Mouse (Mus musculus): ENCODE measurements at regions not wholly inside any gene's neighbourhood (a gene's known extent, or its start where the extent isn't known, plus 50 kb on each side); places are given as distances from the start of the nearest gene placed in this dataset.

GRCm38 (mm10) chr4:131538237-131538636 is 299.9 kb downstream of the Ptpru start:
- DNase-seq (ENCODE audit: low read depth in 2 of 2, low spot score in 2 of 2): no peak

- no peak for DNase-seq (ENCODE audit: low read depth in 2 of 2, low spot score in 2 of 2)
Measured at GRCm38 (mm10) chr4:131546422-131547200, 291.5 kb downstream of the Ptpru start.

- DNase-seq (ENCODE audit: low read depth in 2 of 2, low spot score in 2 of 2): no peak
Measured at GRCm38 (mm10) chr4:131549581-131549980, 288.5 kb downstream of the Ptpru start.

- no peak for DNase-seq (ENCODE audit: low read depth in 2 of 2, low spot score in 2 of 2)
Measured at GRCm38 (mm10) chr4:131558513-131558912, 279.6 kb downstream of the Ptpru start.

GRCm38 (mm10) chr4:131563851-131564250 is 274.2 kb downstream of the Ptpru start:
- no peak for DNase-seq (ENCODE audit: low read depth in 2 of 2, low spot score in 2 of 2)

GRCm38 (mm10) chr4:131565203-131565602 is 272.9 kb downstream of the Ptpru start:
- DNase-seq (ENCODE audit: low read depth in 2 of 2, low spot score in 2 of 2): no peak

GRCm38 (mm10) chr4:131567241-131567640 is 270.8 kb downstream of the Ptpru start:
- DNase-seq (ENCODE audit: low read depth in 2 of 2, low spot score in 2 of 2): no peak

- DNase-seq (ENCODE audit: low read depth in 2 of 2, low spot score in 2 of 2): no peak
Measured at GRCm38 (mm10) chr4:131569156-131569555, 268.9 kb downstream of the Ptpru start.

- no peak for DNase-seq (ENCODE audit: low read depth in 2 of 2, low spot score in 2 of 2)
Measured at GRCm38 (mm10) chr4:131577571-131577970, 260.5 kb downstream of the Ptpru start.

- DNase-seq (ENCODE audit: low read depth in 2 of 2, low spot score in 2 of 2): no peak
Measured at GRCm38 (mm10) chr4:131585946-131586345, 252.1 kb downstream of the Ptpru start.

GRCm38 (mm10) chr4:131587536-131587935 is 250.6 kb downstream of the Ptpru start:
- DNase-seq (ENCODE audit: low read depth in 2 of 2, low spot score in 2 of 2): no peak

- DNase-seq (ENCODE audit: low read depth in 2 of 2, low spot score in 2 of 2): no peak
Measured at GRCm38 (mm10) chr4:131590136-131590535, 248.0 kb downstream of the Ptpru start.

- DNase-seq (ENCODE audit: low read depth in 2 of 2, low spot score in 2 of 2): no peak
Measured at GRCm38 (mm10) chr4:131591456-131591855, 246.6 kb downstream of the Ptpru start.

- no peak for DNase-seq (ENCODE audit: low read depth in 2 of 2, low spot score in 2 of 2)
Measured at GRCm38 (mm10) chr4:131597996-131598395, 240.1 kb downstream of the Ptpru start.

GRCm38 (mm10) chr4:131614434-131614833 is 223.7 kb downstream of the Ptpru start:
- DNase-seq (ENCODE audit: low read depth in 2 of 2, low spot score in 2 of 2): no peak

GRCm38 (mm10) chr4:131615587-131615986 is 222.5 kb downstream of the Ptpru start:
- DNase-seq (ENCODE audit: low read depth in 2 of 2, low spot score in 2 of 2): no peak

- DNase-seq (ENCODE audit: low read depth in 2 of 2, low spot score in 2 of 2): no peak
Measured at GRCm38 (mm10) chr4:131638105-131638504, 200.0 kb downstream of the Ptpru start.

- DNase-seq (ENCODE audit: low read depth in 2 of 2, low spot score in 2 of 2): no peak
Measured at GRCm38 (mm10) chr4:131656034-131656433, 182.1 kb downstream of the Ptpru start.

GRCm38 (mm10) chr4:131657922-131658321 is 180.2 kb downstream of the Ptpru start:
- no peak for DNase-seq (ENCODE audit: low read depth in 2 of 2, low spot score in 2 of 2)

GRCm38 (mm10) chr4:131660931-131661330 is 177.2 kb downstream of the Ptpru start:
- no peak for DNase-seq (ENCODE audit: low read depth in 2 of 2, low spot score in 2 of 2)

GRCm38 (mm10) chr4:131671784-131672515 is 166.1 kb downstream of the Ptpru start:
- no peak for DNase-seq (ENCODE audit: low read depth in 2 of 2, low spot score in 2 of 2)

- no peak for DNase-seq (ENCODE audit: low read depth in 2 of 2, low spot score in 2 of 2)
Measured at GRCm38 (mm10) chr4:131677966-131678365, 160.1 kb downstream of the Ptpru start.
